Mouse (Mus musculus): Measurements from ENCODE around the gene Gm9887. TPM values are rescaled to one million over a fixed set of nuclear protein-coding genes. Genes with fewer than 3 reads are reported as not detected.

Gene Gm9887
- polyA plus RNA-seq (2014; fragmentation: Nextera tagmentation; extraction: Ambion mirVana): 1.4 and 1.7 TPM in 2 replicates

DNA sequence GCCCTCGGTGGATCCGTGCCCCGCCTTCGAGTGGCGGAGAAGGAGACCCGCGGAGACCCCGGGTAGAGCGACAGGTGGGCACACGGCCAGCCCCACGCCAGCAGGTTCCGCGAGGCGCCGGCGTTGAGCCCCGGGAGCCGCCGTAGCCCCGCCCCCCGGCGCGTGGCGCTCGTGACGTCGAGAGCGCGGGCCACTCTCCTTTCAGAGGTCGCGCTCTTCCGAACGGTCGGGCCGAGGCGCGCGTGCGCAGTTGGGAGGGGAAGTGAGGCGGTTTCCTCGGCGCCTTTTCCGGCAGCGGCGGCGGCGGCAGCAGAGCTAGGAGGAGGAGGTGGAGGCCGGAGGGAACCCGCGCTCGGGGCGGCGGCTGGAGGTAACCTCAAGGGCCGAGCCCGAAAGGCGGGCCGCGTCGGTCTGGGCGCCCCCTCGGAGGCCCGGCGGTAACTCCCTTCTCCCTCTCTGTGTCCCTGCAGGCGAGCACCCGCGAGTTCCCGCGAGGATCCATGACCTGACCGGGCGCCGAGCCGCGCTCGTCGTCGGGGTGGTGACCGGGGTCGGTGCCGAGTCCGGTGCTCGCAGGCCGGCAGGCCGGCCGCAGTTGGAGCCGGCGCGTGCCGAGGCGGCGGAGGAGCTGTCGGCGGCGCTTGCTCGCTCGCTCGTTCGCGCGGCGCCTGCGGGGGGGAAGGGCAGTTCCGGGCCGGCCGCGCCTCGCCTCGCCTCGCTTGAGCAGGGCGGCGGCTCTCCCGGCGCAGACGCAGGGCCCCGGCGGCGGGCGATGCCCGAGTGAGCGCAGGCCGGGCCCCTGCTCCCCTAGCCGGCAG is at the start of gene Gm9887, which contains the start of gene Arf6:
Gene Gm9887 (minus strand): TSS at position 605 of the 818 bp plus-strand sequence.
Gene Arf6 (plus strand): TSS at position 297 of the 818 bp plus-strand sequence.
- peak within 1 kb of the TSS; percentile 94 for H3K27ac ChIP-seq

GRCm38 (mm10) chr12:69420716-69421115 is 48.5 kb upstream of the Gm9887 start:
- Histone ChIP-seq H3K27me3 (ENCODE audit: control insufficient read depth, insufficient read depth, low read length) (no peaks in the 10 kb centered on the region), H3K9me3 (ENCODE audit: control insufficient read depth, low read length) (0 out of 2 replicates have a peak, but pooled peaks cover 4% of the 10 kb centered on the region), H3K9ac (no peak overlapping the region), H3K4me2 (replicated peaks) (no peak overlapping the region), H3K27ac (no peak overlapping the region), H3K4me1 (replicated peaks; ENCODE audit: control insufficient read depth, insufficient read depth, low read length) (no peaks in the 10 kb centered on the region), H3K4me3 (replicated peaks; ENCODE audit: low read length) (no peak overlapping the region), H3K36me3 (replicated peaks; ENCODE audit: control insufficient read depth, insufficient read depth) (no peaks in the 10 kb centered on the region)
- 81% methylated on average over 3 of the region's 3 CpGs for WGBS
- ATAC-seq (ENCODE audit: low FRiP score): no peak
- DNase-seq (ENCODE audit: low spot score): no peak

More for the DNA sequence above, at the start of gene Gm9887, which contains the start of gene Arf6:
- ATAC-seq (ENCODE audit: low FRiP score) (peak; percentile 95), DNase-seq (ENCODE audit: low spot score) (peak; percentile 99)
- WGBS: under 1% methylated on average over 101 of the region's 121 CpGs
- no peaks in the 10 kb centered on the region for H3K9me3 ChIP-seq (ENCODE audit: control insufficient read depth, low read length)
- peak within 1 kb of the TSS; percentile 100 for H3K4me3 ChIP-seq (replicated peaks; ENCODE audit: low read length)
- peaks cover 20% of the 10 kb centered on the region for H3K36me3 ChIP-seq (replicated peaks; ENCODE audit: control insufficient read depth, insufficient read depth)
- H3K4me1 ChIP-seq (replicated peaks; ENCODE audit: control insufficient read depth, insufficient read depth, low read length): peaks cover 23% of the 10 kb centered on the region
- no peaks in the 10 kb centered on the region for H3K27me3 ChIP-seq (ENCODE audit: control insufficient read depth, insufficient read depth, low read length)
- peak within 1 kb of the TSS; percentile 96 for H3K9ac ChIP-seq
- H3K4me2 ChIP-seq (replicated peaks): peak within 1 kb of the TSS; percentile 97

- 0 out of 2 replicates have a peak, but pooled peaks cover 4% of the 10 kb centered on the region for H3K9me3 ChIP-seq (ENCODE audit: control insufficient read depth, low read length)
- H3K27ac ChIP-seq: no peak overlapping the region
- DNase-seq (ENCODE audit: low spot score) (no peak), ATAC-seq (ENCODE audit: low FRiP score) (no peak)
- no peak overlapping the region for H3K9ac ChIP-seq
- no peak overlapping the region for H3K4me2 ChIP-seq (replicated peaks)
- H3K36me3 ChIP-seq (replicated peaks; ENCODE audit: control insufficient read depth, insufficient read depth): no peaks in the 10 kb centered on the region
- H3K4me3 ChIP-seq (replicated peaks; ENCODE audit: low read length): no peak overlapping the region
- 95% methylated on average over 4 of the region's 4 CpGs for WGBS
- H3K4me1 ChIP-seq (replicated peaks; ENCODE audit: control insufficient read depth, insufficient read depth, low read length): no peaks in the 10 kb centered on the region
- H3K27me3 ChIP-seq (ENCODE audit: control insufficient read depth, insufficient read depth, low read length): no peaks in the 10 kb centered on the region
Observed at GRCm38 (mm10) chr12:69419606-69420005, 47.3 kb upstream of the Gm9887 start.

DNA sequence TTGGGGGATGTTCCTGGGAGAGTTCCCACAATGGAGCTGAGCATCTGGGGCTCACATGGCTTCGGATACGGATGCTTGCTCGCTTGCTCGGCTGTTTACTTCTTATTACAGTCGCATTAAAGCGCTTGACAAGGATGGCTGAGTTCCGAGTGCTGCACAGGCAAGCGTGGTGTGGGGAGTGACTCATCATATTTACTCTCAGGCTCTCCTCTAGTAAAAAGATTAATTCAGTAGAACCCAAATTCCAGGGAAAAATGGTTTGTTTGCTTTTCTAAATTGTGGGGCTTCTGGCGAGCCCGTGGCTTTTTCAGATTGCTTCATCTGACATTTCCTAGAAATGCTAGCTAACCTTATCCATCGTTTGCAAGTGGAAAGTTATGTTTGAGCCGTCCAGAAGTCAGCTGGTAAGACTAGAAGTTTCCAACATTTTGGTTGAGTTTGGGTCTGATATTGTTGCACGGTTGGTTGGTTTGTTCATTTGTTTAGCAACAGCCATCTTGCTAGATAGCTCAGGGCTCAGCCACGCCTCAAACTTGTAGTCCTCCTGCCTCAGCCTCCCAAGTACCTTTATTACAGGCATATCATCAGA is 46.9 kb upstream of the Gm9887 start:
- 79% methylated on average over 14 of the region's 14 CpGs for WGBS
- H3K4me1 ChIP-seq (replicated peaks; ENCODE audit: control insufficient read depth, insufficient read depth, low read length): no peaks in the 10 kb centered on the region
- H3K36me3 ChIP-seq (replicated peaks; ENCODE audit: control insufficient read depth, insufficient read depth): no peaks in the 10 kb centered on the region
- H3K9me3 ChIP-seq (ENCODE audit: control insufficient read depth, low read length): 0 out of 2 replicates have a peak, but pooled peaks cover 4% of the 10 kb centered on the region
- no peak for DNase-seq (ENCODE audit: low spot score)
- no peak overlapping the region for H3K4me3 ChIP-seq (replicated peaks; ENCODE audit: low read length)
- ATAC-seq (ENCODE audit: low FRiP score): no peak
- H3K9ac ChIP-seq: no peak overlapping the region
- H3K4me2 ChIP-seq (replicated peaks): no peak overlapping the region
- H3K27ac ChIP-seq: no peak overlapping the region
- H3K27me3 ChIP-seq (ENCODE audit: control insufficient read depth, insufficient read depth, low read length): no peaks in the 10 kb centered on the region

DNA sequence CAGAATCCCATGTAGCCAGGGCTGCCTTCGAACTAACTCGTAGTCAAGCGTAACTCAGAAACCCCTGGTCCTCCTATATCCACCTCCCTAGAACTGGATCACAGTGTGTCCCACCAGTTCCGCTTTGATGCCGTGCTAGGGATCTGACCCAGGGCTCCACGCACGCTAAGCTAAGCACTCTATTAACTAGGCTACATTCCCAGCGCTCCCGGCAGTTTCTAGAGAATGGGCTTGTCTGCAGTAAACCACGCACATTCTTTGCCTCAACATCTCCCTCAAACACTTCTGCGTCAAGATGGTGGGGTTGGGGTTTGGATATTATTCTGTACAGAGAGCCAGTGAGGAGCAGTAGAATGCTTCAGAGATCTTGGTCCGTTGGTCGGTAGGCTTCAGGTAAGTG is 46.3 kb upstream of the Gm9887 start:
- H3K27ac ChIP-seq: no peak overlapping the region

DNA sequence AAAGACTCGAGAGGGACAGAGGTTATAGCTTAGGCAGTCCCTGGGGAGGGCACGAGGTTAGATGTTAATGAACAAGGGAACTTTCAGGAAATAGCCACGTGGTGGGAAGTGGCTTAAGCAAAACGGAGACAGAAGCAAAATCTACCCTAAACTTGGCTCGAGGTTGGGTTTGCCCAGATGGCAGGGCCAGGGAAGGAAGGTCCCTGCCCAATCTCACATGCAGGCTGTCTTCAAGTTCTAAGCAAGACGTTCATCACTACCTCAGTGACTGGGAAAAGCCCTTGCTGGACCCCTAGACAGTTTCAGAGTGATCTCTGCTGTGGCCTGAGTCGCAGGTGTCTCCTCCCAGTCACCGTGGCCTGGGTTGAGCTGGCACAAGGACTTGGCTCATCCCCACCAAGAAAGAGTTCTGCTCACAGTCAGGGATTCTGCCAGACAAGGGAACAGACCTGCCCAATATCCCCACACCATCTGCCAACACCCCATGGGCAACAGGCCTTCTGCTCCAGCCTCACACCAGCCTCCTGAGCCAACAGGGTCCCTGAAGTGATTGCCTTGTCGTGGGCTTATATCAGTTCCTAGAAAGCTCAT is 45.5 kb upstream of the Gm9887 start:
- Histone ChIP-seq H3K36me3 (replicated peaks; ENCODE audit: control insufficient read depth, insufficient read depth) (no peaks in the 10 kb centered on the region), H3K4me3 (replicated peaks; ENCODE audit: low read length) (no peak overlapping the region), H3K27ac (no peak overlapping the region), H3K9ac (no peak overlapping the region), H3K4me2 (replicated peaks) (no peak overlapping the region), H3K4me1 (replicated peaks; ENCODE audit: control insufficient read depth, insufficient read depth, low read length) (no peaks in the 10 kb centered on the region), H3K27me3 (ENCODE audit: control insufficient read depth, insufficient read depth, low read length) (no peaks in the 10 kb centered on the region), H3K9me3 (ENCODE audit: control insufficient read depth, low read length) (0 out of 2 replicates have a peak, but pooled peaks cover 4% of the 10 kb centered on the region)
- 65% methylated on average over 9 of the region's 9 CpGs for WGBS
- DNase-seq (ENCODE audit: low spot score) (no peak), ATAC-seq (ENCODE audit: low FRiP score) (no peak)

More for the DNA sequence above, 46.3 kb upstream of the Gm9887 start:
- H3K36me3 ChIP-seq (replicated peaks; ENCODE audit: control insufficient read depth, insufficient read depth): no peaks in the 10 kb centered on the region
- ATAC-seq (ENCODE audit: low FRiP score): no peak
- WGBS: 81% methylated on average over 13 of the region's 13 CpGs
- H3K9ac ChIP-seq: no peak overlapping the region
- H3K4me3 ChIP-seq (replicated peaks; ENCODE audit: low read length): no peak overlapping the region
- no peaks in the 10 kb centered on the region for H3K4me1 ChIP-seq (replicated peaks; ENCODE audit: control insufficient read depth, insufficient read depth, low read length)
- no peak overlapping the region for H3K4me2 ChIP-seq (replicated peaks)
- 0 out of 2 replicates have a peak, but pooled peaks cover 4% of the 10 kb centered on the region for H3K9me3 ChIP-seq (ENCODE audit: control insufficient read depth, low read length)
- no peak for DNase-seq (ENCODE audit: low spot score)
- no peaks in the 10 kb centered on the region for H3K27me3 ChIP-seq (ENCODE audit: control insufficient read depth, insufficient read depth, low read length)

- no peaks in the 10 kb centered on the region for H3K4me1 ChIP-seq (replicated peaks; ENCODE audit: control insufficient read depth, insufficient read depth, low read length)
- H3K9me3 ChIP-seq (ENCODE audit: control insufficient read depth, low read length): no peaks in the 10 kb centered on the region
- H3K9ac ChIP-seq: no peak overlapping the region
- H3K27ac ChIP-seq: no peak overlapping the region
- no peaks in the 10 kb centered on the region for H3K36me3 ChIP-seq (replicated peaks; ENCODE audit: control insufficient read depth, insufficient read depth)
- H3K27me3 ChIP-seq (ENCODE audit: control insufficient read depth, insufficient read depth, low read length): no peaks in the 10 kb centered on the region
- DNase-seq (ENCODE audit: low spot score): no peak
- no peak overlapping the region for H3K4me3 ChIP-seq (replicated peaks; ENCODE audit: low read length)
- H3K4me2 ChIP-seq (replicated peaks): no peak overlapping the region
- ATAC-seq (ENCODE audit: low FRiP score): no peak
- 70% methylated on average over 7 of the region's 7 CpGs for WGBS
Observed at GRCm38 (mm10) chr12:69416793-69417192, 44.5 kb upstream of the Gm9887 start.

DNA sequence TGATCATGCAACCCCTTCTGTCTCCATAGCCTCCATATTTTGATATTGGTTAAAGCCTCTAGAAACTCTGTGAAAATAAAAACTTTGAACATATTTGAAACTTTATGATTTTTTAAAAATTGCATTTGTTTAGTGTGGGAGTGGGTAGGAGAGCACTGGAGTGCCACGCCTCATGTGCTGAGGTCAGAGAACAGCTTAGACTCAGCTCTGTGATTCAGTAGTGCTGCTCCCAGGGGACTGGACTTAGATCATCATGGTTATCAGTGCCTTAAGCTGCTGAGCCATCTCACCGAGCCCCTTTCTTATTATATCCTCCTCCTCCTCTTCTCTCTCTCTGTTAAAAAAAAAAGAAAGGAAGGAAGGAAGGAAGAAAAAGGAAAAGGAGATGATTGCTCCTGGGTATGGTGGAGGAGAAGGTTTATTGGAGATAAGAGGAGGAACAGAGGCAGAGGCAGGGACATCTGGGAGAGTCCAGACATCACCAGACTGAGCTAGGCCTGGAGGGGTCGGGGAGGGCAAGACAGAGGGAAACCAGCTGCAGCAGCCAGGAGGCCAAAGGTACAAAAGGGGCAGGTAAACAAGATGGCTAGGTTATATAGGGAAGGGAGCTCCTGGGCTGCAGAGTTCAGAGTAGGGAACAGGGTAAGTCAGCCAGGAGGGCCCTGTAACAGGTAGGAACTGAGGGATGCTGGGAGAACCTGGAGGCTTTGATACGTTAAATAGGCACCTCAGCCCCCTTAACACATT is 42.7 kb upstream of the Gm9887 start:
- ATAC-seq (ENCODE audit: low FRiP score) (no peak), DNase-seq (ENCODE audit: low spot score) (no peak)
- Histone ChIP-seq H3K27me3 (ENCODE audit: control insufficient read depth, insufficient read depth, low read length) (no peaks in the 10 kb centered on the region), H3K27ac (no peak overlapping the region), H3K36me3 (replicated peaks; ENCODE audit: control insufficient read depth, insufficient read depth) (no peaks in the 10 kb centered on the region), H3K9me3 (ENCODE audit: control insufficient read depth, low read length) (no peaks in the 10 kb centered on the region), H3K4me2 (replicated peaks) (no peak overlapping the region), H3K9ac (no peak overlapping the region), H3K4me1 (replicated peaks; ENCODE audit: control insufficient read depth, insufficient read depth, low read length) (no peaks in the 10 kb centered on the region), H3K4me3 (replicated peaks; ENCODE audit: low read length) (no peak overlapping the region)
- 86% methylated on average over 4 of the region's 4 CpGs for WGBS
